Mouse (Mus musculus) kidney, postnatal 0 days (tissue): ENCODE results near the gene Gm973. TPM values are rescaled to one million over a fixed set of nuclear protein-coding genes. Genes with fewer than 3 reads are reported as not detected.

Experiments
- ATAC-seq: fragments of 200-750 bp; cut with Nextera tagmentation; replicated peaks from 2 replicates; pipeline ENCODE4 v1.8.0; 2017; ENCODE audit warnings: low read depth, moderate number of reproducible peaks, moderate TSS enrichment, moderate library complexity; ENCODE audit not compliant: low FRiP score
- DNase-seq: peaks from one replicate; pipeline ENCODE4 v3.0.0-alpha.2; 2016; ENCODE audit warnings: low spot score
- H3K27ac ChIP-seq: fragments of 300-500 bp; sonication (generic); 2 replicates; pipeline ENCODE4 v1.5.1; 2014; ENCODE audit warnings: mild to moderate bottlenecking
- H3K27me3 ChIP-seq: fragments of 300-500 bp; sonication (generic); 2 replicates; pipeline ENCODE4 v1.6.1; 2014; ENCODE audit warnings: low read length, mixed read lengths; ENCODE audit not compliant: insufficient read depth
- H3K36me3 ChIP-seq: fragments of 300-500 bp; sonication (generic); 2 replicates; pipeline ENCODE4 v1.6.1; 2014; ENCODE audit warnings: low read length, mixed read lengths; ENCODE audit not compliant: insufficient read depth
- H3K4me1 ChIP-seq: fragments of 300-500 bp; sonication (generic); replicated peaks from 2 replicates; pipeline ENCODE4 v1.6.1; 2014; ENCODE audit warnings: antibody characterized with exemption, low read length, mixed read lengths; ENCODE audit not compliant: insufficient read depth
- H3K4me2 ChIP-seq: fragments of 300-500 bp; sonication (generic); 2 replicates; pipeline ENCODE4 v1.6.1; 2014; ENCODE audit warnings: mild to moderate bottlenecking, low read length, moderate library complexity, mixed read lengths
- H3K4me3 ChIP-seq: fragments of 300-500 bp; sonication (generic); replicated peaks from 2 replicates; pipeline ENCODE4 v1.5.1; 2014; ENCODE audit warnings: low read depth, low read length
- H3K9ac ChIP-seq: fragments of 300-500 bp; sonication (generic); 2 replicates; pipeline ENCODE4 v1.6.1; 2014; ENCODE audit warnings: low read depth, low read length
- H3K9me3 ChIP-seq: fragments of 300-500 bp; sonication (generic); replicated peaks from 2 replicates; pipeline ENCODE4 v1.6.1; 2016; ENCODE audit warnings: low read length, inconsistent platforms, mixed read lengths
- CTCF ChIP-seq: IDR thresholded peaks from 2 replicates; pipeline ENCODE4 v1.5.1; 2016; ENCODE audit warnings: antibody characterized with exemption, low read depth, mild to moderate bottlenecking, moderate library complexity
- WGBS: fragments of 180-500 bp; shearing (Covaris S2); extraction: QIAGEN DNeasy Blood & Tissue Kit; methylation state at CpG from one replicate; pipeline ENCODE4 v1.1.7; 2014; 5-methylcytosine and 5-hydroxymethylcytosine counted together
- polyA plus RNA-seq: library from polyadenylated mRNA; unstranded; fragments of >200 nt; fragmentation: Nextera tagmentation; extraction: Ambion mirVana; gene quantifications from 2 replicates; pipeline ENCODE4 v1.2.1, GENCODE M21; 2015

Gene Gm973
- polyA plus RNA-seq, 1 experiment from 2014 or later: 2.5 TPM

DNA sequence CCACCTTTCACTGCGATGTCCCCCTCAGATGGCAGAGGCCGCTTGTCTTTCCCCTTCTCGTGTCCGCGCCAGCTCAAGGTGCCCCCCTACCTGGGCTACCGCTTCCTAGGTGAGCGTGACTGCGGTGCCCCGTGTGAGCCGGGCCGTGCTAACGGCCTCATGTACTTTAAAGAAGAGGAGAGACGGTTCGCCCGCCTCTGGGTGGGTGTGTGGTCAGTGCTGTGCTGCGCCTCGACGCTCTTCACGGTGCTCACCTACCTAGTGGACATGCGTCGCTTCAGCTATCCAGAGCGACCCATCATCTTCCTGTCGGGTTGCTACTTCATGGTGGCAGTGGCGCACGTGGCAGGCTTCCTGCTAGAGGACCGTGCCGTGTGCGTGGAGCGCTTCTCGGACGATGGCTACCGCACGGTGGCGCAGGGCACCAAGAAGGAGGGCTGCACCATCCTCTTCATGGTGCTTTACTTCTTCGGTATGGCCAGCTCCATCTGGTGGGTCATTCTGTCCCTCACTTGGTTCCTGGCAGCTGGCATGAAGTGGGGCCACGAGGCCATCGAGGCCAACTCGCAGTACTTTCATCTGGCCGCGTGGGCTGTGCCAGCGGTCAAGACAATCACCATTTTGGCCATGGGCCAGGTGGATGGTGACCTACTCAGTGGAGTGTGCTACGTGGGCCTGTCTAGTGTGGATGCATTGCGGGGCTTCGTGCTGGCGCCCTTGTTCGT, 32.4 kb upstream of the Gm973 start:
- H3K9ac ChIP-seq: peak overlapping the region; percentile 79
- TF ChIP-seq CTCF: peak; percentile 83
- DNase-seq: peak; percentile 87
- H3K27me3 ChIP-seq: no peaks in the 10 kb centered on the region
- H3K4me3 ChIP-seq: peak overlapping the region; percentile 70
- peaks cover 12% of the 10 kb centered on the region for H3K4me1 ChIP-seq
- peak; percentile 5 for ATAC-seq
- peak overlapping the region; percentile 96 for H3K4me2 ChIP-seq
- H3K9me3 ChIP-seq: no peaks in the 10 kb centered on the region
- peak overlapping the region; percentile 96; the same call in 1 of the 2 replicates for H3K27ac ChIP-seq
- H3K36me3 ChIP-seq: no peaks in the 10 kb centered on the region
- 2% methylated on average over 46 of the region's 46 CpGs for whole genome bisulfite sequencing

GRCm38 (mm10) chr1:59484314-59484713, 31.8 kb upstream of the Gm973 start:
- 10% methylated on average over 21 of the region's 21 CpGs for WGBS
- no peak for ATAC-seq

DNA sequence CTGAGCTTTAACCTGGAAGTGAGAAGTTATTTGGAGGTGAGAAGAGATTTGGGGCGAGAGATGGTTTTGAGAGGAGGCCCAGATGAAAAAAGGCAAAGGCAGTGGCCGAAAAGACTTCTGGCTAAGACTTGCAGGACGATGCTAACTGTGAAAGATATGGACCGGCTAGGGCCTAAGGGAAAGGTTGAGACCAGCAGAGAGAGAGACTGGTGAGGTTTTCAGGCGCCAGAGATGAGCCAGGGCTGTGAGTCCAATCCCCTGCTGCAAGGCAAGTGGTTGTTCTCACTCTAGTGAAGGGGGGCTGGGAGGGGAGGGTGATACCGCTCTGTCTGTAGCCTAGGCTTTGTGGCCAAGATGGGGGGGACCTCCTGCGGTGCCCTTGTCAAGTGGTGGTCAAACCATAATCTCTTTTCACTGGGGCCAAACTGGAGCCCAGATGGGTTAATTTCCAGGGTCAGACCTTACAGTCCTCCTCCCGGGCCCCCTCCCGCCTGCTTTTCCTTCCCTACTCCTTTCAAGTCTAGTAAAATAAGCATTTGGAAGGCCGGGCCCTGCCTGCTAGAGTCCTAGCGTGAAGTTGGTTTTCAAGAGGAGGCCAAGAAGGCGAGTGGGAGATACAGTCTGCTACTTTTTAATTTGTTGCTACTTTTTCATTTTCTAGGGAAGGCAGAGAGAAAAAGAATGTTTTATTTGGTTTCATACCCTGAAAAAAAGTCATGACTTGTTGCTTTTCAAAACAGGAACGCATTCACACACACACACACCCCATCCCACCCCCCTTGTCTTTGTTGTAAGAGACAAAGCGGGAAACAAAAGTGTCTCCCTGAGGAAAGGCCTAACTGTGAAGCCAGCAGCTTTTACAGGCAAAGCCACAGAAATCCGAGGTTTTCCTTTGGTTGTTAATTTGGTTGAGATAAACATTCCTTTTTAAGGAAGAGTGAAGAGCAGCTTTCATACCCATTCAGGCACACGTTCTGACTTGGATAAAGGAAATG, 31.0 kb upstream of the Gm973 start:
- Histone ChIP-seq H3K9me3 (no peaks in the 10 kb centered on the region), H3K4me1 (peaks cover 12% of the 10 kb centered on the region), H3K27me3 (no peaks in the 10 kb centered on the region), H3K4me2 (peak overlapping the region; percentile 96), H3K36me3 (peaks cover under 1% of the 10 kb centered on the region; the same call in 1 of the 2 replicates), H3K4me3 (peak overlapping the region; percentile 70), H3K27ac (peak overlapping the region; percentile 67; the same call in 1 of the 2 replicates), H3K9ac (peak overlapping the region; percentile 79)
- peak; percentile 60 for DNase-seq
- WGBS: 16% methylated on average over 16 of the region's 16 CpGs
- no peak for TF ChIP-seq CTCF
- no peak for ATAC-seq

More at GRCm38 (mm10) chr1:59484314-59484713, 31.8 kb upstream of the Gm973 start:
- no peak for TF ChIP-seq CTCF
- Histone ChIP-seq H3K27me3 (no peaks in the 10 kb centered on the region), H3K27ac (peak overlapping the region; percentile 67; the same call in 1 of the 2 replicates), H3K4me3 (peak overlapping the region; percentile 70), H3K4me1 (peaks cover 12% of the 10 kb centered on the region), H3K4me2 (peak overlapping the region; percentile 96), H3K36me3 (no peaks in the 10 kb centered on the region), H3K9ac (peak overlapping the region; percentile 79), H3K9me3 (no peaks in the 10 kb centered on the region)
- DNase-seq: no peak

- TF ChIP-seq CTCF: no peak
- Histone ChIP-seq H3K36me3 (peaks cover 4% of the 10 kb centered on the region; the same call in 1 of the 2 replicates), H3K4me3 (peak overlapping the region; percentile 70), H3K4me2 (peak overlapping the region; percentile 96), H3K27ac (no peak overlapping the region), H3K4me1 (peaks cover 12% of the 10 kb centered on the region), H3K9me3 (no peaks in the 10 kb centered on the region), H3K27me3 (no peaks in the 10 kb centered on the region), H3K9ac (peak overlapping the region; percentile 79; the same call in 1 of the 2 replicates)
- no peak for ATAC-seq
- no peak for DNase-seq
- WGBS: 53% methylated on average over 4 of the region's 4 CpGs
Observed at GRCm38 (mm10) chr1:59485803-59486202, 30.3 kb upstream of the Gm973 start.

- ATAC-seq (no peak), DNase-seq (no peak)
- Histone ChIP-seq H3K9ac (peak overlapping the region; percentile 27; the same call in 1 of the 2 replicates), H3K27me3 (no peaks in the 10 kb centered on the region), H3K36me3 (peaks cover 4% of the 10 kb centered on the region; the same call in 1 of the 2 replicates), H3K9me3 (no peaks in the 10 kb centered on the region), H3K4me1 (peaks cover 12% of the 10 kb centered on the region), H3K27ac (peak overlapping the region; percentile 68), H3K4me2 (peak overlapping the region; percentile 96), H3K4me3 (peak overlapping the region; percentile 22)
- WGBS: 10% methylated on average over 10 of the region's 10 CpGs
- TF ChIP-seq CTCF: no peak
Observed at GRCm38 (mm10) chr1:59487651-59488051, 28.4 kb upstream of the Gm973 start.

DNA sequence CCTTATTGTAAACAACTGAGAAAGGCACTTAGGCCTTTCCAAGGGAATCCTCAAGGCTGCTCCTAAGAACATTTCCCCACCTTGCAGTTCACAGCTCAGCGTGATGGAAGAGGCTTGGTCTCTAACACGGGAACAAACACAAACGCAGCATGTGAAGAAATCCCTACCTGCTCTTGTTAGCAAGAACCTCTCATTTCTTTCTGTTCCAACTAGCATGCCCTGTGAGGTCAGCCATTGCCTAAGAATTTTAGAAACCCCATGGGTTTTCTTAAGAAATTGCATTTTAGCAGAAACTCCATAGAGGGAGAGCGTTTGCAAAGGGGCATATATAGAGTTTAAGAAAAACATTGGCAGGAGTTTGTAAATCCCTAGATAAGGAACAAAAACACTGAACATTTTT, 27.6 kb upstream of the Gm973 start:
- ATAC-seq (no peak), DNase-seq (no peak)
- Histone ChIP-seq H3K4me3 (no peak overlapping the region), H3K36me3 (peaks cover 4% of the 10 kb centered on the region; the same call in 1 of the 2 replicates), H3K27ac (no peak overlapping the region), H3K9ac (no peak overlapping the region), H3K4me1 (peaks cover 12% of the 10 kb centered on the region), H3K4me2 (peak overlapping the region; percentile 96; the same call in 1 of the 2 replicates), H3K27me3 (no peaks in the 10 kb centered on the region), H3K9me3 (no peaks in the 10 kb centered on the region)
- TF ChIP-seq CTCF: no peak
- 36% methylated on average over 4 of the region's 4 CpGs for WGBS
